Mouse (Mus musculus): ENCODE measurements around the gene Timm44. TPM values are rescaled to one million over a fixed set of nuclear protein-coding genes. Genes with fewer than 3 reads are reported as not detected.

The Timm44 gene
- total and polyA plus RNA-seq, 3 experiments, result 174 to 199 TPM; not detected in 1

- Histone ChIP-seq H3K9ac (ENCODE audit: control insufficient read depth, low read depth, low read length, poor library complexity, severe bottlenecking) (no peak overlapping the region), H3K4me1 (ENCODE audit: control insufficient read depth in 1 of 2, insufficient read depth in 2 of 2, low read length in 2 of 2) (peaks cover 3 to 7% of the 10 kb centered on the region in 2 experiments; a peak in 3 of 4 replicates), H3K79me2 (ENCODE audit: control insufficient read depth, insufficient read depth, low read length, poor library complexity) (peaks cover 57% of the 10 kb centered on the region), H3K4me3 (ENCODE audit: control insufficient read depth in 1 of 2, insufficient read depth in 1 of 2, low read depth in 2 of 2, low read length in 2 of 2) (no peak overlapping the region), H3K9me3 (replicated peaks; ENCODE audit: insufficient read depth, low read length) (no peaks in the 10 kb centered on the region), H3K27ac (ENCODE audit: control insufficient read depth, low read depth, low read length) (no peak overlapping the region), H3K36me3 (ENCODE audit: control insufficient read depth in 1 of 2, insufficient read depth in 2 of 2, low read length in 2 of 2) (peaks cover 29 to 49% of the 10 kb centered on the region in 2 experiments), H3K27me3 (ENCODE audit: control insufficient read depth in 1 of 2, insufficient read depth in 2 of 2, low read length in 2 of 2) (no peaks in the 10 kb centered on the region)
- no peak for DNase-seq (ENCODE audit: low read depth, low spot score)
- TF ChIP-seq RCOR1 (IDR thresholded peaks at IDR 0.05; ENCODE audit: low read depth, low read length), result no peak
- no peak for TF ChIP-seq UBTF (IDR thresholded peaks at IDR 0.05; ENCODE audit: borderline replicate concordance, insufficient read depth, low read depth, low read length)
- no peak for TF ChIP-seq NRF1 (IDR thresholded peaks at IDR 0.05; ENCODE audit: insufficient read depth, low read depth, low read length, poor library complexity, severe bottlenecking)
- no peak for TF ChIP-seq CHD2 (IDR thresholded peaks at IDR 0.05; ENCODE audit: low read length)
- no peak for TF ChIP-seq ZKSCAN1 (IDR thresholded peaks at IDR 0.05; ENCODE audit: low read depth, low read length)
- no peak for TF ChIP-seq USF2 (IDR thresholded peaks at IDR 0.05; ENCODE audit: borderline replicate concordance in 1 of 2, insufficient read depth in 1 of 2, low read depth in 1 of 2, low read length in 2 of 2)
- no peak for TF ChIP-seq POLR2AphosphoS5 (IDR thresholded peaks at IDR 0.05; ENCODE audit: borderline replicate concordance, low read depth, low read length)
- no peak for TF ChIP-seq MYC (IDR thresholded peaks at IDR 0.05; ENCODE audit: low read depth, low read length)
- TF ChIP-seq TBP (IDR thresholded peaks at IDR 0.05; ENCODE audit: low read depth, low read length), result no peak
- TF ChIP-seq NELFE (IDR thresholded peaks at IDR 0.05; ENCODE audit: low read depth, low read length), result no peak; the same call in 1 of the 2 replicates
- no peak for TF ChIP-seq HCFC1 (IDR thresholded peaks at IDR 0.05; ENCODE audit: low read depth, low read length)
- TF ChIP-seq MAFK (IDR thresholded peaks at IDR 0.05; ENCODE audit: borderline replicate concordance, low read depth, low read length), result no peak
- no peak for TF ChIP-seq ZMIZ1 (IDR thresholded peaks at IDR 0.05; ENCODE audit: low read depth, low read length)
- no peak for TF ChIP-seq ETS1 (IDR thresholded peaks at IDR 0.05; ENCODE audit: low read depth, low read length)
- no peak for TF ChIP-seq ZNF384 (IDR thresholded peaks at IDR 0.05; ENCODE audit: low read depth, low read length)
- no peak for TF ChIP-seq RAD21 (IDR thresholded peaks at IDR 0.05; ENCODE audit: low read depth, low read length)
- TF ChIP-seq MXI1 (IDR thresholded peaks at IDR 0.05; ENCODE audit: low read depth, low read length), result no peak
- TF ChIP-seq TAL1 (IDR thresholded peaks at IDR 0.05; ENCODE audit: low read length), result no peak
- no peak for TF ChIP-seq CHD1 (IDR thresholded peaks at IDR 0.05; ENCODE audit: low read depth, low read length)
Measured at GRCm38 (mm10) chr8:4313254-4314124, 37.8 kb upstream of the Timm44 start.
